Mouse (Mus musculus): ENCODE measurements at regions not wholly inside any gene's neighbourhood (a gene's known extent, or its start where the extent isn't known, plus 50 kb on each side); places are given as distances from the start of the nearest gene placed in this dataset.

- Histone ChIP-seq H3K4me3 (no peak overlapping the region), H3K9me3 (no peaks in the 10 kb centered on the region), H3K4me1 (no peaks in the 10 kb centered on the region), H3K36me3 (no peaks in the 10 kb centered on the region), H3K27ac (no peak overlapping the region), H3K27me3 (ENCODE audit: insufficient read depth, poor library complexity, severe bottlenecking) (peaks cover 61% of the 10 kb centered on the region)
- DNase-seq (ENCODE audit: low spot score): no peak
- 71% methylated on average over 5 of the region's 5 CpGs for WGBS
Measured at GRCm38 (mm10) chr7:133256831-133257230, 132.7 kb upstream of the Ctbp2 start.

- H3K27ac ChIP-seq: no peak overlapping the region
- WGBS: 55% methylated on average over 11 of the region's 11 CpGs
- peaks cover 6% of the 10 kb centered on the region for H3K27me3 ChIP-seq (ENCODE audit: insufficient read depth, poor library complexity, severe bottlenecking)
- no peaks in the 10 kb centered on the region for H3K9me3 ChIP-seq
- H3K36me3 ChIP-seq: no peaks in the 10 kb centered on the region
- 0 out of 2 replicates have a peak, but pooled peaks cover 5% of the 10 kb centered on the region for H3K4me1 ChIP-seq
- no peak overlapping the region for H3K4me3 ChIP-seq
- no peak for DNase-seq (ENCODE audit: low spot score)
Measured at GRCm38 (mm10) chr7:133244601-133245000, 120.4 kb upstream of the Ctbp2 start.

- no peak overlapping the region for H3K4me3 ChIP-seq
- DNase-seq (ENCODE audit: low spot score): no peak
- no peak overlapping the region for H3K27ac ChIP-seq
- no peaks in the 10 kb centered on the region for H3K36me3 ChIP-seq
- no peaks in the 10 kb centered on the region for H3K9me3 ChIP-seq
- WGBS: 80% methylated on average over 5 of the region's 5 CpGs
- 0 out of 2 replicates have a peak, but pooled peaks cover 3% of the 10 kb centered on the region for H3K4me1 ChIP-seq
- H3K27me3 ChIP-seq (ENCODE audit: insufficient read depth, poor library complexity, severe bottlenecking): peaks cover 11% of the 10 kb centered on the region; the same call in 1 of the 2 replicates
Measured at GRCm38 (mm10) chr7:133234326-133234725, 110.2 kb upstream of the Ctbp2 start.

GRCm38 (mm10) chr7:133232889-133233441 is 108.8 kb upstream of the Ctbp2 start:
- H3K27ac ChIP-seq: no peak overlapping the region
- 89% methylated on average over 10 of the region's 10 CpGs for WGBS
- no peak for DNase-seq (ENCODE audit: low spot score)

GRCm38 (mm10) chr7:133230806-133231205 is 106.7 kb upstream of the Ctbp2 start:
- no peaks in the 10 kb centered on the region for H3K36me3 ChIP-seq
- 0 out of 2 replicates have a peak, but pooled peaks cover 3% of the 10 kb centered on the region for H3K4me1 ChIP-seq
- WGBS: 71% methylated on average over 3 of the region's 3 CpGs
- peaks cover 11% of the 10 kb centered on the region; the same call in 1 of the 2 replicates for H3K27me3 ChIP-seq (ENCODE audit: insufficient read depth, poor library complexity, severe bottlenecking)
- H3K9me3 ChIP-seq: no peaks in the 10 kb centered on the region
- no peak overlapping the region for H3K27ac ChIP-seq
- no peak overlapping the region for H3K4me3 ChIP-seq
- no peak for DNase-seq (ENCODE audit: low spot score)

More at GRCm38 (mm10) chr7:133232889-133233441, 108.8 kb upstream of the Ctbp2 start:
- Histone ChIP-seq H3K4me3 (no peak overlapping the region), H3K9me3 (no peaks in the 10 kb centered on the region), H3K36me3 (no peaks in the 10 kb centered on the region), H3K27me3 (ENCODE audit: insufficient read depth, poor library complexity, severe bottlenecking) (peaks cover 11% of the 10 kb centered on the region; the same call in 1 of the 2 replicates), H3K4me1 (0 out of 2 replicates have a peak, but pooled peaks cover 3% of the 10 kb centered on the region)

- 87% methylated on average over 19 of the region's 19 CpGs for WGBS
- Histone ChIP-seq H3K4me3 (no peak overlapping the region), H3K36me3 (no peaks in the 10 kb centered on the region), H3K9me3 (no peaks in the 10 kb centered on the region), H3K4me1 (no peaks in the 10 kb centered on the region), H3K27ac (no peak overlapping the region), H3K27me3 (ENCODE audit: insufficient read depth, poor library complexity, severe bottlenecking) (no peaks in the 10 kb centered on the region)
- DNase-seq (ENCODE audit: low spot score): no peak
Measured at GRCm38 (mm10) chr7:133223948-133224652, 99.9 kb upstream of the Ctbp2 start.

- Histone ChIP-seq H3K9me3 (no peaks in the 10 kb centered on the region), H3K27ac (no peak overlapping the region), H3K36me3 (no peaks in the 10 kb centered on the region), H3K4me1 (no peaks in the 10 kb centered on the region), H3K27me3 (ENCODE audit: insufficient read depth, poor library complexity, severe bottlenecking) (no peaks in the 10 kb centered on the region), H3K4me3 (no peak overlapping the region)
- DNase-seq (ENCODE audit: low spot score): no peak
- 67% methylated on average over 4 of the region's 4 CpGs for WGBS
Measured at GRCm38 (mm10) chr7:133212328-133212727, 88.2 kb upstream of the Ctbp2 start.

- H3K27ac ChIP-seq: no peak overlapping the region
- DNase-seq (ENCODE audit: low spot score): no peak
- peak overlapping the region; percentile 39 for H3K4me3 ChIP-seq
- no peaks in the 10 kb centered on the region for H3K36me3 ChIP-seq
- no peaks in the 10 kb centered on the region for H3K9me3 ChIP-seq
- 2% methylated on average over 7 of the region's 7 CpGs for WGBS
- H3K27me3 ChIP-seq (ENCODE audit: insufficient read depth, poor library complexity, severe bottlenecking): peaks cover 8% of the 10 kb centered on the region
- H3K4me1 ChIP-seq: peaks cover 10% of the 10 kb centered on the region
Measured at GRCm38 (mm10) chr7:133205704-133206103, 81.5 kb upstream of the Ctbp2 start.

- DNase-seq (ENCODE audit: low spot score): no peak
- H3K4me1 ChIP-seq: peaks cover 10% of the 10 kb centered on the region
- no peaks in the 10 kb centered on the region for H3K36me3 ChIP-seq
- 59% methylated on average over 1 of the region's 1 CpGs for WGBS
- no peak overlapping the region for H3K27ac ChIP-seq
- no peaks in the 10 kb centered on the region for H3K9me3 ChIP-seq
- peaks cover 9% of the 10 kb centered on the region for H3K27me3 ChIP-seq (ENCODE audit: insufficient read depth, poor library complexity, severe bottlenecking)
- no peak overlapping the region for H3K4me3 ChIP-seq
Measured at GRCm38 (mm10) chr7:133204485-133204884, 80.3 kb upstream of the Ctbp2 start.

- H3K4me3 ChIP-seq: no peak overlapping the region
- no peaks in the 10 kb centered on the region for H3K9me3 ChIP-seq
- peaks cover 10% of the 10 kb centered on the region for H3K4me1 ChIP-seq
- no peak for DNase-seq (ENCODE audit: low spot score)
- H3K36me3 ChIP-seq: no peaks in the 10 kb centered on the region
- peaks cover 9% of the 10 kb centered on the region for H3K27me3 ChIP-seq (ENCODE audit: insufficient read depth, poor library complexity, severe bottlenecking)
- no peak overlapping the region for H3K27ac ChIP-seq
- WGBS: 84% methylated on average over 7 of the region's 7 CpGs
Measured at GRCm38 (mm10) chr7:133203933-133204332, 79.8 kb upstream of the Ctbp2 start.

GRCm38 (mm10) chr7:133202092-133202880 is 78.1 kb upstream of the Ctbp2 start:
- DNase-seq (ENCODE audit: low spot score): no peak
- whole genome bisulfite sequencing: 81% methylated on average over 13 of the region's 13 CpGs
- no peaks in the 10 kb centered on the region for H3K36me3 ChIP-seq
- H3K27ac ChIP-seq: no peak overlapping the region
- no peak overlapping the region for H3K4me3 ChIP-seq
- H3K4me1 ChIP-seq: peaks cover 10% of the 10 kb centered on the region
- H3K27me3 ChIP-seq (ENCODE audit: insufficient read depth, poor library complexity, severe bottlenecking): peaks cover 9% of the 10 kb centered on the region
- H3K9me3 ChIP-seq: no peaks in the 10 kb centered on the region

- H3K27me3 ChIP-seq (ENCODE audit: insufficient read depth, poor library complexity, severe bottlenecking): peaks cover 9% of the 10 kb centered on the region
- no peaks in the 10 kb centered on the region for H3K4me1 ChIP-seq
- 50% methylated on average over 4 of the region's 4 CpGs for WGBS
- no peak for DNase-seq (ENCODE audit: low spot score)
- no peak overlapping the region for H3K27ac ChIP-seq
- no peaks in the 10 kb centered on the region for H3K9me3 ChIP-seq
- H3K36me3 ChIP-seq: no peaks in the 10 kb centered on the region
- no peak overlapping the region for H3K4me3 ChIP-seq
Measured at GRCm38 (mm10) chr7:133199046-133199445, 74.9 kb upstream of the Ctbp2 start.

Data from heart, embryonic 10.5 days (tissue).